Mouse (Mus musculus): ENCODE data around the gene Atp1a4.
"Not testable (repeated sequence)": the region's sequence is repeated elsewhere in the genome, so short reads cannot be mapped to it uniquely, and the experiment has no call there.

DNA sequence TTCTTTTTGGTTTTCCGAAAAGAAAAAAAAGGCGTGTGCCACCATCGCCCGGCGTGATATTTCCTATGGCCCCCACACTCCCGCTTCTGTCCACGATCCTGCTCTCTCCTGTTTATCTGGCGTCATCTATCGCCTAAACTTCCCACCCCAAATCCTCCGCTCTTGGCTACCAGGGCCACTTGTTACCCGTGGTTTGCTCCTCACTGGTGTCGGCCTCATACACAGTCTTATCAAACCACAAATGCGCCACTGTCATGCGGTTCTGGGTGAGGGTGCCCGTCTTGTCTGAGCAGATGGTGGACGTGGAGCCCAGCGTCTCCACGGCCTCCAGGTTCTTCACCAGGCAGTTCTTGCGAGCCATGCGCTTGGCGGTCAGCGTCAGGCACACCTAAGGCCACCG lies 13.6 kb downstream of the Atp1a4 start:
- TF ChIP-seq POLR2A (IDR thresholded peaks at IDR 0.05; ENCODE audit: borderline replicate concordance, control insufficient read depth, low read depth, low read length); CTCF (IDR thresholded peaks at IDR 0.05; ENCODE audit: control insufficient read depth, insufficient read depth, low read length): not testable (repeated sequence)

All from bone marrow, adult 2 months (tissue).